Mouse (Mus musculus) embryo, embryonic 10.5 days (tissue): ENCODE data around the gene Col9a3.

ENCODE experiments used
- DNase-seq: peaks from one replicate; pipeline ENCODE4 v3.0.0-alpha.2; 2015; ENCODE audit warnings: low spot score

Gene Col9a3

DNA sequence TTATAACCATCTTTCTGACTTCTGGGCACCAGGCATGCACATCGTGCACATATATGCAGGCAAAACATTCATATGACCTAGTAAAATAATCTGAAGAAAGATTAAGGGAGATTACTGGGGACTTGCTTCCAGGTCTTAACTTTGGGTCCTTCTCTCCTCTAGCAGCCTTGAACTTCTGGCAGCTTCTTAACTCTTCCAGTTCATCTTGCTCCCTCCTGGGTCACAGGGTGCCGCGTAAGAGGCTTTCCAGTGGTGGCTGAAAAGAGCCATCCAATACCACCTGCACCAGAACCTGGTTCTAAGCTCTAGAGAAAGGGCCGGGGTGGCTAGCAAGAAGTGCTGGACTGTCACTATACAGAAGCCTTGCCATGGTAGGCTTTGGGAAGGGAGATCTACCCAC, at the start of gene Col9a3:
Col9a3 (plus strand) TSS at position 301 of the 400 bp plus-strand sequence.
- DNase-seq: no peak

DNA sequence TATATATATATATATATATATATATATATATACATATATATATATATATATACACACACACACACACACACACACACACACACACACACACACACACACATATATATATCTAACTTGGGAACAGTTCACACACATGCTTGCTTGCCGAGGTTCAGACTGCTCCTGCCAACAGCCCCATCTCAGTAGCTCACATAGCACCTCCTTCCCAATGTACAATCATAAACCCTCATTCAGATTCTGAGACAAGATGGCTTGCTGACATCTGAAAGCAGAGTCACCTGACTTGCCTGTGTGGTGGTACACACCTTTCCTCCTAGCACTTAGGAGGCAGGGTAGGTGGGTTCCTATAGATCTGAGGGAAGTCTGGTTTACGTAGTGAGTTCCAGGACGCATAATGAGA, 45.2 kb upstream of the Col9a3 start:
- no peak for DNase-seq

DNA sequence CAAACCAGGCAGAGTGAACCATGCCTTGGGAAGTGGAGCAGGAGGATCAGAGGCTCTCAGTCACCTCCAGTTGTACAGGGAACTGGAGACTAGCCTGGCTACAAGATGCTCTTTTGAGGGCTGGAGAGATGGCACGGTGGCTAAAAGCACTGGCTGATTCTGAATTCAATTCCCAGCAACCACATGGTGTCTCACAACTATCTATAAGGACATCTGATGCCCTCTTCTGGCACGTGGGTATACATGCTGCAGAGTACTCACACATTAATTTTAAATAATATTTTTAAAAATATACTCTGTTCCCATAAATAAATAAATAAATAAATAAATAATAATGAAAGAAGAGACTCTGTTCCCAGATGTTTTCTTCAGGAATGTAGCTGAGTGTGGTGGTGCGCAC, 42.4 kb upstream of the Col9a3 start:
- DNase-seq: peak; percentile 35

DNA sequence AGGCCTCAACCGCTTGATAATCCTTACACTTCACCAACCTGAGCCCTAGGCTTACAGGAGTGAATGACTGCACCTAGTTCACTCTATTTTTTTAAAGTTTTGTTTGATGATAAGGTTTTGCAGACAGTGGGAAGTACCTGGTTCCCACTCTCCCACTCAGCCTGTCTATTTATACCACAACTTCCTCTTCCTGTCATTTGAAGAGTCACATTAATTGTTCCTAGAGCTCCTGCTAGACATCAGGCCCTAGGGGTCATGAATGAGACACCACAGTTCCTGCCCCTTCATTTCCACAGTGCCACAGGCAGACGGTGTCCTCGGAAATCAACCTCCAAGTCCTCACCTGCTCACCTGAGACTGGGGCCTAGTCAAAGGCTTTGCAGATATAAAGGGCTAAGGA, 41.1 kb upstream of the Col9a3 start:
- DNase-seq: no peak

DNA sequence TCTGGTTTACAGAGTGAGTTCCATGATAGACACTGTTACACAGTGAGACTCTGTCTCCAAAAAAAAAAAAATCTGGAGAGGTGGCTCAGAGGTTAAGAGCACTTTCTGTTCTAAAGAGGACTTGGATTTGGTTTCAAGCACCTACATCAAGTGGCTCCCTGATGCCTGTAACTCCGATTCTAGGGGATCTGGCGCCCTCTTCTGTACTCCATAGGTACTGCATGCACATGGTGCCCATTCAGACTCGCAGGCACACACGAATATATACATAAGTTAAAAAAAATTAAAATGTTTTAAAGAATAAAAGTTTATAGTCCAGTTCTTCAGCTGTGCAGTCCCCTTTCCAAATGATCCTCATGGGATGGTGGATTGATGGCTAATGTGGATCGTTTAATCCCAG, 37.3 kb upstream of the Col9a3 start:
- DNase-seq: peak; percentile 32

DNA sequence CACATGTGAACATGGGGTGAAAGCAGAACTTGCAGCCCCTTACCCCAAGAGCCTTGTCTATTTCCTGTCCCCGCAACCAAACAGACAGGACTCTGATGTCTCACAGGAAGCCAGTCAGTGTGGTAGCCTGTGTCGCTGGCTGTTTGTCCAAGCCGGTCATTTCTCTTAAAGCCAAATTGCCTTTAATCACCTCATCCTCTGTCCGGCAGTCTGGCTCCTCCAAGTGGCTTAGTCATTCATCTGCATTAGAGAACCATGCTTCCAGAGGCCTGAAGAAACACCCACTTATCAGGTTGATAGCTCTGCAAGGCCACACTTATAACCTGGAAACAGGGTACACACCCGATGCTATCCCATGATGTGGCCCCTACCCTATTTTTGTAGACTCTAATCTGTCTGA, 35.4 kb upstream of the Col9a3 start:
- DNase-seq: no peak

DNA sequence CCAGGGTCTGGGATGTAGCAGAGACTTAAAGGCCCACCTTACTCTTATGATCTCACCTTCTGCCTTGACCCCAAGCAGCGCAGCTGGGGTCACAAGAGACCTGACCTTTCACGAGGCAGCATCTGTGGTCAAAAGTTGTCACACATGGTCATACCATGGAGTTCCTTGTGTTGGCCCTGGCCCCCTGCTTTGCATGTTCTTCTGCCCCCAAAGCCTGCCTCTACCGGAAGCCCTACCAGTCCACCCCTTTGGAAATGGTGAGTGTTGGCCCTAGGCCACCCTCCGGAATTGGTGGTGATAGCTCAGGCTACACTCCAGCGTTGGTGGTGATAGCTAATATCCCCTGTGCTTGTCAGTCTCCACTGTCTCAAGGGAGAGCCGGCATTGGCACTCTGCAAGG, 34.3 kb upstream of the Col9a3 start:
- DNase-seq: no peak

DNA sequence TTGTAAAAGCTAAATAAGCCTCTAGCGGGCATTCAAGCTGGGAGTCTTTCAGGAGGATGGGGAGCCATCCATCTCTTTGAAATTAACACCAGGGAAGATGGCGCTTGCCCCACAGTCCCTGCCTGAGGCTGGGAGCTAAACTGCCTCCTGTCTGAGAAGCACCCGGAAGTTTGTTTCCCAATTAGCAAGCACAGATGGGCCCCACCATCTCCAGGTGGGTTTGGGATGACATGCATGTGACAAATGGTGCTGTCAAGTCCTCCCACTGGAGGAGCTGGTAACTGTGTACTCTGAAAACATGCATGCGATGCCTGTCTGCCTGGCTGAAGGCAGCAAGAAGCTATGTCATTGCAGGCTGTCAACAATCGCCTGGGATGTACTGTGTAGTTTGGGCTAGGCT, 33.7 kb upstream of the Col9a3 start:
- no peak for DNase-seq

DNA sequence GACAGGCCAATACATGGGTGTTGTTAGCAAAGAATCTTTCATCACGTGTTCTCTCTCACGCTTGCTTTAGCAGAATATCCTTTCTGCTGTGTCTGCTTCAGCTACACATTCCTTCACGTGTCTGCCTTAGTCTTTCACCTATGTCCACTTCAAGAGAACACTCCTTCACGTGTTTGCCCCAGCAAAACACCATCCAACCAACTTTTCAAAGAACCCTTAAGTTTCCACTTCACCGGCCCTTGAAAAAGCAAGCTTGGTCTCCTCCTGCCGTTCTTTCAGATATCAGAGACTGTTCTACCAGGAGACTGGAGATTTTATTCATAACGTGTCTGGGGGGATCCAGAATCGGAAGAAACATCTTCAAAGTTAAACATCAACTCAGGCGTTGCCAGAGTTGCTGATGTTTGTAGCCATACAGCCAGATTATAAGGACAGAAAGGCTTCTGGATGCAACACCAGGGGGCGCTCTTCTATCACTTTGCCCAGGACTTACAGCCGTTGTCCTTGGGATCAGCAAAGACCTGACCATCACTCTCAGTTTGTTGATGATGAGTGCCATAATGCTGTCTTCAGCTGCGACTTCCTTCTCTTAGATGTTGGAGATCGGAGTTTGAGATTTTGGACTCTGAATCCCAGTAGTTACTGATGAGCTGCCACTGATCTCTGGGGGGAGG, 31.2 kb upstream of the Col9a3 start:
- peak; percentile 87 for DNase-seq

DNA sequence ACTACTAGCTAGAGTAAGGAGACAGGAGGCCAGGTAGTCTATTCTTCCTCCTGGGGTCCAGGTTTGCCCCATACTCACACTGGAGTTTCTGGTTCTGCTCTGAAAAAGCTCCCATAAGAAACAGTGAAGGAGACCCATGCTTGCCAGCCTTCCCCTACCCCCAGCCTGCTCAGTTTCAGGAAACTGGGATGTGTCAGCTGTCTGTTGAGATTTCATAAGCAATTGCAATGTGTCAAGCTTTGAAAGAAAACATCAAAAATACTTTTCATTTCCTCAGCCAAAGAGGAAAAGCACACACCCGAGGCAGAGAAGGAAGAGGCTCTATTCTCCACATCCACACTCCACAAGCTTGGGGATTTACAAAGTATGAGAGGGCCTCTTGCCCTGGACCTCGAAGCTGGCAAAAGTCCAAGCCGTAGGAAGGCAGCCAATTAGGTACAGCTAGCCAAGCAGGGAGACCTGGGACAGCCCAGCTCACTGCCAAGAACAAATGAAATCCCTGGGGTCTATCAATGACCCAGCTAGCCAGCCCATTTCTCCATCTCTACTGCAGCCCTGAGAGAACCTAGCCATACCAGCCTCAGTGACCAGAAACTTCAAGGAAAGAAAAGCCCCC, 28.5 kb upstream of the Col9a3 start:
- DNase-seq: no peak

DNA sequence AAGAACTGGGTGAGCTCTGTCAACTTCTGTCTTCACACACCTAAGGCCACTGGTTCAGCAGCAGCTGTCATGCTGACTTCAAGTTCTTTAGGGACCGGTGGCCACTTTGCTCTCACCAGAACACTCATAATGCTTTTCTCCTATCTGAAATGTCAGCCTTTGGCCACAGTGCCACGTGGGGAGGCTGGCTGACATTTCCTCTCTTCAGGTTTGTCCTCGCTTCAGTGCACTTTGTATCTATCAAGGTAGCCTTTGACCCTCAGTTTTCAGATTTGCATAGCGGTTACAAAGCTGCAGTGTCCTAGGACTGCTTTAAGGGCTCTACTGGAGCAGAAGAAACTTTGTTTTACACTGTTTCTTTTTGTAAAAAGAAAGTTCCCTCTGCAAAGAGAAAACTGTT, 21.1 kb upstream of the Col9a3 start:
- peak; percentile 34 for DNase-seq

DNA sequence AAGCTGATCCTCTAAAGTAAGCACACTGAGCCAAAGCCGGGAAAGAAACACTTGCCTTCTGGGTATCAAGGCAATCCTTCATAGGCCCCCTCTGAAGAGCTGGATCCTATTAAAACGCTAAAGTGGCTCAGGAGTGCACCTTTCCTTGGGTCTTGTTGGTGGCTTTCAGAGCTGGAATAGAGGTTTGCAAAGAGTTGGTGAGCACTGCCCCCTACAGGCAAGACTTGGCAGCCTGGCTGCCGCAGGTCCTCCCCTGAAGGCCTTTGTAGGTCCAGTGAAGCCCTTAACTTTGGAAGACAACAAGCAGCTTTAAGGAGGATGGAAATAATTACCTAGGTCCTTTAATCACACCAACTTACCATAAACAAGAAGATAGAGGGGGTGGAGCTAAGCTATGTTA, 18.9 kb upstream of the Col9a3 start:
- peak; percentile 86 for DNase-seq

DNA sequence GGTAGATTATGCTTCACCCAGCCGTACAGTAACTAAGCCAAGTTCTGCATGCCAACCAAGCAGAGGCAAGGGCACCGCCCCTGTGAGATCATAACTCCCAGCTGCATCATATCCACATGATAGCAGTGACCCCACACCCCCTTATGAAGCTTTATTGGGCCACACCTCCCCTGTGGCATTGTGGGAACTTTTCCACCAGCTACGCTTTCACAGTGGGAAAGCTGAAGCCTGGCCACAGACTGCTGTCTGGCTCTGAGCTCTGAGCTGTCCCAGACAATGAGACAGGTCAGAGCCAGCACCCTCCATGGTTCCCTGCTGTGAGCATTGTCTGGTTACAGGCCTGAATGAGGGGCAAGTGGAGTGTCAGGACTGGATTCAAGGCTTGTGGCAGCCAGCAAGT, 16.6 kb upstream of the Col9a3 start, which contains the start of gene Mrgbp:
Mrgbp (plus strand) TSS at position 303 of the 400 bp plus-strand sequence.
- no peak for DNase-seq

DNA sequence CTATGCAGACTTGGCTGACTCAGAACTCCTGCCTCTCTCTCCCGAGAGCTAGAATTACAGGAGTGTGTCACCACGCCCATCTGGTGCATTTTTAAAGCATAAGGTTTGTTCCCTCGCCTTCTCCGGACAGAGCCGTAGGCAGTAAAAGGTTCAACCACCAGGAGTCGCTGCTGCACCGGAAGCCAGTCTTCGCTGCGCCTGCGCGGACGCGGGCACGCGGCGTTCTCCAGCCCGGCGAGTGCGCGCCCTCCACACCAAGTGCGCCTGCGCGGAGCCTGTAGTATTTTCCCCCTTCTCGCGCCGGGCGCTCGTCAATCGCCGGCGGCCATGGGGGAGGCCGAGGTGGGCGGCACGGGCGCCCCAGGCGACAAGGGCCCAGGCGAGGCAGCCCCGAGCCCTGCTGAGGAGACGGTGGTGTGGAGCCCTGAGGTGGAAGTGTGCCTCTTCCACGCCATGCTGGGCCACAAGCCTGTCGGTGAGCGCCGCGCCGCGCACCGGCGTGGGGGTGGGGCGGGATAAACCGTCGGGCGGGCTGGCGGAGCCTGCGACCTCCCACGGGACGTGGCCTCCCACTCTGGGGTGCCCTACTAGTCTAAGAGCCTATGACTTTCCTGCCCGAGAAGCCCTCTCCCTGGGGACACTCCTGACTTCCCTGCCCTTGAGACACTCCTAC, 15.0 kb upstream of the Col9a3 start:
- peak; percentile 96 for DNase-seq

DNA sequence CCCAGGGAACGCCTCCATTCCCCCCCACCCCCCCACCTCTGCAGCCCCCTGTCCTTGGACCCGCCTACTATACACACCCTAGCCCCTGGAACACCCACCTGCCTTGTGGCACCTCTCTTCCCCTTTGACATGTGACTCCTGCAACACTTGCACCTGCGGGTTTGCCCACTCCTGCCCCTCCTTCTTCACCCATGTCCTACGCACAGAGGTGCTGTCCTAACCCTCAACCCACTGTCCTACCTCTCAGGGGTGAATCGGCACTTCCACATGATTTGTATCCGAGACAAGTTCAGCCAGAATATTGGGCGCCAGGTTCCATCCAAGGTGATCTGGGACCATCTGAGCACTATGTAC, 14.5 kb upstream of the Col9a3 start:
- DNase-seq: no peak

DNA sequence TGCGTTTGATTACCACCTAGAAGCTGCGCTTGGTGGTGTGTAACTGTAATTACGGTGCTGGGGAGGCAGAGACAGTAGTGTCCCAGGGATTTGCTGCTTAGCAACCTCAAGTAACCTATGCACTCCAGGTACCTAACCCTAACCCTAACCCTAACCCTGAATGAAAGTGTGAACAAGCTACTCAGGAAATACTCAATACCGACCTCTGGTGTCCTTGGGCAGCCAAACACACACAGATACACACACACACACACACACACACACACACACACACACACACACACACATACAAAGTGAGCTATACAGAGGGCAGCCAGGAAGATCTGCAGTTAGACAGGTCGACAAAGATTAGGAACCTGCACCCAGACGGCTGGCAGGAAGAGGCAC, 8.9 kb upstream of the Col9a3 start:
- no peak for DNase-seq

DNA sequence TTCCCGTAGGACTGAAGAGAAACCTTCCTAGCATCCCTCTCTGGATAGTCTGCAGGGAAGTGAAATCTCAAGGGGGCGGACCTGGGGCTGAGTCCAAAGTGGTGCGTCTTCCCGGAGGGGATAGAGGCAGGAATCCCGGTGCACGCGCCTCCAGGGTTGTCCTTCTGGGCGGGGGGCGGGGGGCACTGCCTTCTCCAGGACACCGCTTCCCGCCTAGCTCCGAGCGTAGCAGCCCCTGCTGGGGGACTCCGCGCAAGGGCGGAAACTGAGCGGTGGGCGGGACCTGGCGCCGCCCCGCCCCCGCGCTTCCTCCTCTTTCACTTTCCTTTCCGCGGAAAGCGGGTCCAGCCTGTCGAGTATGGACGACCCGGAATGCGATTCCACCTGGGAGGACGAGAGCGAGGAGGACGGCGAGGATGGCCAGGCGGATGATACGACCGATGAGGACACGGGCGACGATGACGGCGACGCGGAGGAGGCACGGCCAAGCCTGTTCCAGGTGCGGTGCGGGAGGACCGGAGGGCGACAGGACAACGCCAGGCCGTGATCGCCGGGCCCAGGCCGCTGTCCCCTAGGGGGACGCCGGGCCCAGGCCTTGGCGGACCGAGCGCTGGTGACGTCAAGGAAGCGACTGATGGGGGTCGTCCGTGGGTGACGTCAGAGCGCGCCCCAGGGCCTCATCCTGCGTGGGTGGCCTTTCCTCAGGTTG, 8.3 kb upstream of the Col9a3 start, which contains the start of gene Ogfr:
Ogfr (plus strand) TSS at position 123 of the 709 bp plus-strand sequence.
- peak; percentile 92 for DNase-seq

DNA sequence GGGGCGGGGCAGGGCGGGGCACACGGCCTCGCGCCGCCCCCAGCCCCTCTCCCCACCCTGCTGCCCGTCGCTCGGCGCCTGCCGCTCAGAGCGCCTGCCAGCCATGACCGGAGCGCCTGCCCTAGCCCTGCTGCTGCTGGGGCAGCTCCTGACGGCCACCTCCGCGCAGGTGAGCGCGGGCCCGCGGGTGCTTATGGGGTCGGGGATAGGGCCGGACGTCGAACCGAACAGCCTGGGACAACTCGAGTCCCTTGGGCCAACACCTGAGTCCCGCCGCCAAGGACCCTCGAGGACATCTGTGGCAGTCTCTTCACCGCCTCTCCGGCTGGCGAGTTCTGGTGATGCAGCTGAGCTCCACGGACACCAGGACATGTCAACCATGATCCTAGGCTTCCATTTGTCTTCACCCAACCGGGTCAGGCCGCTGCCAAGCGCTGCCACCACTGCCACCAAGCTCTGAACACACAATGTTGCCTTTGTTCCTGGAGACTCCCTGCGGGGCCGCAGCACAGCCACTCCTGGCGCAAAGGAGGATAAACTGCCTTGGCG, 641 bp downstream of the Col9a3 start:
- peak; percentile 24 for DNase-seq

DNA sequence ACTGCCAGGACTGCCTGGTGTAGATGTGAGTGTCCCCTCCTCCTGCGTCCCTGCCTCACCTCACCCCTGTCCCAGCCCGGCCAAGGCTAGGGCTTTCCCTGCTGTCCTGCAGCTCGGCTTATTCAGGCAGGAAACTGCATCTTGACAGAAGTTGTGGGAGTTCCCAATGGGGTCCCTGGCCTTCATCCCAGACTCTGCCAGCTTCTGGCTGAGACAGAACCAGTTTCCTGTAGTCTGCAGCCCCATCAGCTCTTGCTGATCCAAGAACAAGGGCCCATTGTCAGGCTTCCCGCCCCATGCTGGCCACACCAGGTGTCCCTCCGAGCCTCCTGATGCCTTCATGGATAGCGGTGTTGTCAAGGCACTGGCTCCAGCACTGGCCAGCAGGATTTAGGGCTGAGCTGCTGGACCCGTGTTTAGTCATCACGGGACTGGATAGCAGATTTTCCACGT, 3.0 kb downstream of the Col9a3 start:
- DNase-seq: peak; percentile 22

DNA sequence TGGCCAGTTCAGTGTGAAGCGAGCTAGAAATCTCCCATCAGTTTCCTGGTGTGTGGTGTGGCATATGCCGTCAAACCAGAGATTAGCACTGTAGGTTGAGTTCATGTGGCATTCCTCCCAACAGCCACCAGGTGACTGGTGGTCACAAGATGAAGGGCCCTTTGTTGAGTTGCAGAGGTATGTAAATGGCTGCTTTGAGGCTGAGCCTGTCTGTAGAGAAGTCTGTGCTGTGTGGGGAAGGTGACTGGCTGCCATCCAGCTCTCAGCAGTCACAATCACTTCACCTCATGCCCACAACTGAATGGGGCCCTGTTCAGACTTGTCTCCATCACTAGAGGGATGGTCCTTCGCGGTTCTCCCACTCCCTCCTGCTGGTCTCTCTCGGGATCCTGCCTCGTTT, 7.2 kb downstream of the Col9a3 start:
- no peak for DNase-seq

DNA sequence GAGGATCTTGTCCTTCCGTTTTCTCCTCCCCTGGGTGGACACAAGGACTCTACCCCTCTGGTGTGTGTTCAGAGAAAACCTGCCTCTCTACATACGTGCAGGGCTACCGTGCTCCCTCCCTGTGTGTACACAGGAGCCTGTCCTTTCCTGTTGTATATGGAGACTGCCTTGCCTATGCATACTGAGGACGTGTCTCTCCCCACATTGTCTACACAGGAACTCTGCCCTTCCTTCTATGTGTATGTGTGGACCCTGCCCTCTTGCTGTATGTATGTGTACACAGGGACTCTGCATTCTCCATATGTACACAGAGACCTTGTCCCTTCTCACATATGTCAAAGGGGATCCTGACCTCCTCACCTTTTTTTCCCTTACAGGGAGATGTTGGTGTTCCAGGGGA, 12.7 kb downstream of the Col9a3 start:
- DNase-seq: no peak

DNA sequence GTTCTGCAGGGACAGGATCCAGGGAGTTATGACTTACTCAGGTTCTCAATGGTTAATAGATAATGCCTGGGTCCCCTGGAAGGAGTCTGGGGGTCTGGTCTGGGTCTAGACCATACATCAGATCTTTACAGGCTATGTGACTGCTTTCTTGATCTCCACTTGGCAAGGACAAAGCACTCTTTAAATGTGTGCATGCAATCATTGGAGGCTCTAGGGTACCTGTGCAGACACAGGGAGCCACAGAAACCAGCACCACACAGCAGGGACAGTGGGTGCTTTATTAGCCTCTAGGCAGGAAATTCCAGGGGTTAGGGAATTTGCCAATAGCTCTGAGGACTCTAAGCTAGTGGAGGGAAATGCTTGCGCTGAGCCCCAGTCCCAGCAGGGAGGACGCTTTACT, 14.3 kb downstream of the Col9a3 start:
- DNase-seq: no peak
